Mouse (Mus musculus) E14TG2a.4 (cell line): ENCODE results near the gene Ghsr.

Experiments
- CTCF ChIP-seq: conservative IDR thresholded peaks from 2 replicates; pipeline ENCODE4 v1.5.1; 2014; ENCODE audit warnings: low read length
- NANOG ChIP-seq: IDR thresholded peaks from 2 replicates; pipeline ENCODE4 v1.6.1; 2014; ENCODE audit warnings: borderline replicate concordance, low read length, mixed read lengths
- POU5F1 ChIP-seq: IDR thresholded peaks from 2 replicates; pipeline ENCODE4 v1.6.1; 2014; ENCODE audit warnings: low read length, borderline replicate concordance

DNA sequence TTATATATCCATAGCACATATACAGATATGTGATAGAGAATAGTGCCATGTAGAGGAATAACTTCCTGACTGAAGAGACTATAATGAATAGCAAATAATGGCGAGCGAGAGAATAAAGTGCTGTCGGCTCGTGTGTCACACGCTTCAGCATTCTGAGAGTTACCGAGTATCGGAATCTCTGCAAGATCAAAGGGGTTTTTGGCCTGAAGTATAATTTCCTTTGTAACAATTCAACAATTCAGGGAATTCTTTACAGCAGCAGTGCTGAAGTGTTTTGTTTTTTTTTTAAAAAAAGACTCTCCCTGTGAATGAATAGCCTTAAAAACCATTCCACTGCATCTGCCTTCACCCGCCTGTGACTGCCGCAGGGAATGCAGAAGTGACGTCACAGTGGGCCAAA lies 45.6 kb downstream of the Ghsr start:
- TF ChIP-seq CTCF (no peak), POU5F1 (no peak), NANOG (no peak)
